Mouse (Mus musculus): ENCODE measurements at regions not wholly inside any gene's neighbourhood (a gene's known extent, or its start where the extent isn't known, plus 50 kb on each side); places are given as distances from the start of the nearest gene placed in this dataset.

DNA sequence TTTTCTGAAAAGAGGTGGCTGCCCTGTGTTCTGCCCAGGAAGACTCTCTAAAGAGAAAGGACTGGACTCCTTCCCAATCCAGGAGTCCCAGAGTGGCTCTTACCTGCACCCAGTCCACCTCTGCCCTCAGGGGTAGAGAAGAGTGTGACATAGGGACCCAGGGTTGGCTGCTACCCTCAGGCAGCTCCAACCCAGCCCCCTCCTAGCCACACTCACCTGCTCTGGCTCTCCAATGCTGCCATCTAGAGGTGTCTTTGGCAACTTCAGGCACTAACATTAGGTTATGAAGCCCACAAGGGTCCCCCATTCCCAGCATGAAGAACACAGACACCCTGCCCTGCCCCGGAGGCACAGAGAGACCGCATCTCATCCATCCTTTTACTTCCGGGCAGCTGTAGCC lies 82.4 kb upstream of the Csf3r start:
- H3K9me3 ChIP-seq (replicated peaks; ENCODE audit: control insufficient read depth, low read length), result no peaks in the 10 kb centered on the region
- no peaks in the 10 kb centered on the region for H3K27me3 ChIP-seq (ENCODE audit: control insufficient read depth, insufficient read depth, low read length)
- no peak for ATAC-seq (replicated peaks; ENCODE audit: insufficient number of reproducible peaks, low FRiP score, low TSS enrichment, low read depth)
- no peak overlapping the region for H3K27ac ChIP-seq (replicated peaks; ENCODE audit: low read depth, low read length)
- H3K4me1 ChIP-seq (ENCODE audit: control insufficient read depth, insufficient read depth, low read length), result no peaks in the 10 kb centered on the region
- H3K36me3 ChIP-seq (replicated peaks; ENCODE audit: control insufficient read depth, insufficient read depth, low read depth, low read length), result no peaks in the 10 kb centered on the region
- H3K4me2 ChIP-seq (ENCODE audit: low read depth, low read length), result no peak overlapping the region
- WGBS, result 50% methylated on average over 3 of the region's 3 CpGs
- no peak overlapping the region for H3K9ac ChIP-seq (replicated peaks; ENCODE audit: low read length)
- DNase-seq (ENCODE audit: low spot score), result peak; percentile 61
- no peak overlapping the region for H3K4me3 ChIP-seq (ENCODE audit: low read depth, low read length)

DNA sequence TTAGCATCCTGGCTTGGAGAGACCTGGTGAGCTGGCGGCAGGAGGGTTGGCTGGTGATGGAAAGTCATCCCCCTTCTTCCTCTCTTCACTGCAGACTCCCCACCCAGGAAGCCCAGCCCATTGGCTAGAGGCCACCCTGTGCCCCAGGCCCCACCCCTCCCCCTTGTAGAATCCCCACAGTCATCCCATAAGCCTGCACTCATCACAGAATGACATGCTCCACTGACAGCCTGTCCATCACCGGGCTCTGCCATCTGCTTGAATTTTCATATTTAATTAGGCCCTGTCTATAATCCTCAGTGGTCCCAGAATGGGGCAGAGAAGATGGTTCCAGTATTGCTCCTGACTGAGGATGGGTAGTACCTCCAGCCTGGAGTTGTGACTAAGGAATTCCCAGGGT lies 79.3 kb upstream of the Csf3r start:
- DNase-seq (ENCODE audit: low spot score), result no peak
- H3K4me1 ChIP-seq (ENCODE audit: control insufficient read depth, insufficient read depth, low read length), result no peaks in the 10 kb centered on the region
- no peaks in the 10 kb centered on the region for H3K9me3 ChIP-seq (replicated peaks; ENCODE audit: control insufficient read depth, low read length)
- H3K9ac ChIP-seq (replicated peaks; ENCODE audit: low read length), result no peak overlapping the region
- H3K27ac ChIP-seq (replicated peaks; ENCODE audit: low read depth, low read length), result no peak overlapping the region
- H3K4me2 ChIP-seq (ENCODE audit: low read depth, low read length), result no peak overlapping the region
- 63% methylated on average over 2 of the region's 2 CpGs for WGBS
- no peak for ATAC-seq (replicated peaks; ENCODE audit: insufficient number of reproducible peaks, low FRiP score, low TSS enrichment, low read depth)
- no peaks in the 10 kb centered on the region for H3K36me3 ChIP-seq (replicated peaks; ENCODE audit: control insufficient read depth, insufficient read depth, low read depth, low read length)
- no peaks in the 10 kb centered on the region for H3K27me3 ChIP-seq (ENCODE audit: control insufficient read depth, insufficient read depth, low read length)
- H3K4me3 ChIP-seq (ENCODE audit: low read depth, low read length), result no peak overlapping the region

DNA sequence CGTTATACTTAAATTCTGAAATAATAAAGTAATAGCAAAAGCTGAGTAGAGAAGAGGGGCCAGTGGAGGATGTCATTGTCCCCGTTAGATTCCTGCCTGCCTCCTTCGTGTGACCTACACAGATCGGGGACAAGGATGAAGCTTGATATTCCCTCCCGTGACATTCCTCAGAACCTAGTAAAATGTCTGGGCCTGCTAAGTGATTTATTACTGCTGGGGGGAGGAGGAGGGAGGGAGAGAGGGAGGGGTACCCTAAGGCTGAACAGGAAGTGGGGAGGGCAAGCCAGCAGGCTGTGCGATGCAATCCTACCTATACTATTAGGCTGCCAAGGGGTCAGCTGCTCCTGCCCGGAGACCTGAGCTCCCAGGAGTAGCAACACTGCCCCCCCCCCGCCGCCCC lies 64.9 kb upstream of the Csf3r start:
- WGBS, result 47% methylated on average over 9 of the region's 9 CpGs
- ATAC-seq (replicated peaks; ENCODE audit: insufficient number of reproducible peaks, low FRiP score, low TSS enrichment, low read depth) (no peak), DNase-seq (ENCODE audit: low spot score) (no peak)
- Histone ChIP-seq H3K9me3 (replicated peaks; ENCODE audit: control insufficient read depth, low read length) (no peaks in the 10 kb centered on the region), H3K4me2 (ENCODE audit: low read depth, low read length) (no peak overlapping the region), H3K27ac (replicated peaks; ENCODE audit: low read depth, low read length) (no peak overlapping the region), H3K4me1 (ENCODE audit: control insufficient read depth, insufficient read depth, low read length) (no peaks in the 10 kb centered on the region), H3K4me3 (ENCODE audit: low read depth, low read length) (no peak overlapping the region), H3K36me3 (replicated peaks; ENCODE audit: control insufficient read depth, insufficient read depth, low read depth, low read length) (no peaks in the 10 kb centered on the region), H3K27me3 (ENCODE audit: control insufficient read depth, insufficient read depth, low read length) (no peaks in the 10 kb centered on the region), H3K9ac (replicated peaks; ENCODE audit: low read length) (no peak overlapping the region)

DNA sequence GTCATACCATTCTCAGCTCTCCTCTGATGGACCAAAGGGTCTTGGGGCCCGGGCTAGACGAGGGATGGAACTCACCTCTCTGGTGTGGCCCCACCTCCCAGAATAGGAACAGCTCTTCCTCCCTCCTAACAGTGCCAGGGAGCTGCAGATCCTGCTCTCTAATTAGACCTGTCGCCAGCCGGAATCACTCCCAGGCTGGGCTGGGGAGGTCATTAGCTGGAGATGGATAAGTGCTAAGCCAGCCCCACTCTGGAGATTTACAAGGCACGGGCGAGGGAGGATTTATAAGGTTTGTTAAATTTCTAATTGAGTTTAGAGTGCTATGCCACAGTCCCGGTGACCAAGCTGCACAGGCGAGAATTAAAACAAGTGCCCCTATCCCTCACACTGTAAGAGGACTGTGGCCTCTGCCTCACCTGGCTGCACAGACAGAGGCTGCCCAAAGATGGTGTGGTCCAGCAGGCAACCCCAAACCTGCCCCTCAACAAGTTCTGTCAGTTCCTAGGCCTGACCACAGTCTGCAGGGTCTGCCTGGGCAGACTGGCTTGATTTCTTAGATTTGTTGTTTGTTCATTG lies 63.6 kb upstream of the Csf3r start:
- Histone ChIP-seq H3K27me3 (ENCODE audit: control insufficient read depth, insufficient read depth, low read length) (no peaks in the 10 kb centered on the region), H3K4me2 (ENCODE audit: low read depth, low read length) (no peak overlapping the region), H3K36me3 (replicated peaks; ENCODE audit: control insufficient read depth, insufficient read depth, low read depth, low read length) (no peaks in the 10 kb centered on the region), H3K4me3 (ENCODE audit: low read depth, low read length) (no peak overlapping the region), H3K9me3 (replicated peaks; ENCODE audit: control insufficient read depth, low read length) (no peaks in the 10 kb centered on the region), H3K9ac (replicated peaks; ENCODE audit: low read length) (no peak overlapping the region), H3K4me1 (ENCODE audit: control insufficient read depth, insufficient read depth, low read length) (no peaks in the 10 kb centered on the region), H3K27ac (replicated peaks; ENCODE audit: low read depth, low read length) (no peak overlapping the region)
- ATAC-seq (replicated peaks; ENCODE audit: insufficient number of reproducible peaks, low FRiP score, low TSS enrichment, low read depth) (no peak), DNase-seq (ENCODE audit: low spot score) (no peak)
- WGBS, result 47% methylated on average over 8 of the region's 8 CpGs

DNA sequence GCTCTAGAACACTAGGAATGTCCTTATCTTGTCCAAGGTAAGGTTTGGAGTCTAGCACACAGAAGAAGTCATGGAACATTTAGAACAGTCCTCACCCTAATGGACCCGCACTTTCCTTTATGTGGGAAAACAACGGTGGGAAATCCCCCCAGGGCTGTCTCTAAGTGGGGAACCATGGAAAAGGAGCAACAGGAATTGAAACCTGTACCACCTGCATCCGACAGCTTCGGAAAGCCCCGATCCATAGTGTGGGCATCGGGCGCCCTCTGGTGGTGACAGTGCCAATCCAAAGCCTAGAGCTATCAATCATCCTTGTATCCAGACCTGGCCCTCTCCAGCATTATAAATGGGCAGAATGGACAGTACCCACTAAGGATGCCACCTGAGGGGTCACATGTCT lies 61.7 kb upstream of the Csf3r start:
- Histone ChIP-seq H3K4me2 (ENCODE audit: low read depth, low read length) (no peak overlapping the region), H3K27ac (replicated peaks; ENCODE audit: low read depth, low read length) (no peak overlapping the region), H3K4me3 (ENCODE audit: low read depth, low read length) (no peak overlapping the region), H3K4me1 (ENCODE audit: control insufficient read depth, insufficient read depth, low read length) (no peaks in the 10 kb centered on the region), H3K9ac (replicated peaks; ENCODE audit: low read length) (no peak overlapping the region), H3K27me3 (ENCODE audit: control insufficient read depth, insufficient read depth, low read length) (no peaks in the 10 kb centered on the region), H3K9me3 (replicated peaks; ENCODE audit: control insufficient read depth, low read length) (no peaks in the 10 kb centered on the region), H3K36me3 (replicated peaks; ENCODE audit: control insufficient read depth, insufficient read depth, low read depth, low read length) (no peaks in the 10 kb centered on the region)
- DNase-seq (ENCODE audit: low spot score) (peak; percentile 87), ATAC-seq (replicated peaks; ENCODE audit: insufficient number of reproducible peaks, low FRiP score, low TSS enrichment, low read depth) (no peak)
- WGBS, result 4% methylated on average over 7 of the region's 7 CpGs

All from embryonic facial prominence, embryonic 11.5 days (tissue).